17 mouse cellular contexts compared by ENCODE assay signal in the genomic region with DNA sequence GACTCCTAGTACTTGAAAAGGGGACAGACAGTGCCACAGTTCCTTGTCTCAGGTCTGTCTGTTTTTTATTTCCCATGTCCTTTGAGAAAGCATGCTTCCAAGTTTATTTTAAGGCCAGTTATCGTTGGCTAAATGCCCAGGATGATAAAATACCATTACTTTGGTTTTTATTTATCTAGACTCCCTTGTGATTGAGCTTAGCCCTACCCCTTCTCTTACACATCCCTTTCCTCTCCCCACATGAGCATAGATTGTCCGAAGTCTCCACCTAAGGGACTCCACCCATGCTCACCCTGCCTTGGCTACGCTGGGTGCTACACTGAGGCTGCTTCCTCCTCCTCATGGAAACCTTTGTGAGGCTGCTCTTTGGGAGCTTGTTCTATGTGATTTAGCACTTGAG.
DNase-seq lines count a peak whose midpoint lies in the region; ATAC-seq and TF ChIP-seq lines count a peak whose summit lies in the region.
"Had no signal": no experiment of that assay in that cellular context is flagged by ENCODE, and none has a peak within 500 bp of the region (broad histone marks: within the 10 kb centered on the region; RNA-seq: fewer than 3 reads in every experiment).

No protein-coding gene starts in this region.

- no peak overlapping the region for H3K4me3 ChIP-seq in intestine, embryonic 16.5 days (ENCODE audit: low read length)
- H3K4me3 ChIP-seq in intestine, embryonic 15.5 days (replicated peaks), result no peak overlapping the region
- no peak overlapping the region for H3K4me3 ChIP-seq in stomach, embryonic 14.5 days (ENCODE audit: low read depth, low read length)
- H3K4me3 ChIP-seq in stomach, postnatal 0 days (ENCODE audit: low read depth, low read length), result no peak overlapping the region
- no peak overlapping the region for H3K4me3 ChIP-seq in heart, embryonic 16.5 days (ENCODE audit: low read length)
- H3K4me3 ChIP-seq: hindbrain, embryonic 12.5 days; lung, embryonic 15.5 days; midbrain, embryonic 10.5 days; neural tube, embryonic 13.5 days had no signal

- no peak for DNase-seq in stomach, postnatal 0 days (ENCODE audit: low spot score)
- DNase-seq in cerebellum, postnatal 36 days, result no peak
- no peak for DNase-seq in right cerebral cortex, adult 18-20 months
- DNase-seq: adrenal gland, postnatal 36 days; cerebellum, adult 9-11 months; gastrocnemius, postnatal 10 days; liver; thymus, adult 18-20 months had no signal

- no peaks in the 10 kb centered on the region for H3K27me3 ChIP-seq in intestine, embryonic 16.5 days (replicated peaks; ENCODE audit: control insufficient read depth, insufficient read depth, low read length)
- no peaks in the 10 kb centered on the region for H3K27me3 ChIP-seq in intestine, embryonic 15.5 days (replicated peaks)
- H3K27me3 ChIP-seq in stomach, embryonic 14.5 days (ENCODE audit: control insufficient read depth, insufficient read depth, low read length), result no peaks in the 10 kb centered on the region
- no peaks in the 10 kb centered on the region for H3K27me3 ChIP-seq in stomach, postnatal 0 days (ENCODE audit: control insufficient read depth, insufficient read depth, low read length)
- H3K27me3 ChIP-seq in heart, embryonic 16.5 days (ENCODE audit: control insufficient read depth, insufficient read depth, low read length), result no peaks in the 10 kb centered on the region
- H3K27me3 ChIP-seq: hindbrain, embryonic 12.5 days; lung, embryonic 15.5 days; neural tube, embryonic 13.5 days had no signal

- peaks cover 30% of the 10 kb centered on the region for H3K4me1 ChIP-seq in intestine, embryonic 16.5 days (ENCODE audit: control insufficient read depth, insufficient read depth, low read length)
- peaks cover 38% of the 10 kb centered on the region for H3K4me1 ChIP-seq in intestine, embryonic 15.5 days (replicated peaks)
- H3K4me1 ChIP-seq in stomach, embryonic 14.5 days (ENCODE audit: control insufficient read depth, insufficient read depth, low read length), result peaks cover 28% of the 10 kb centered on the region
- no peaks in the 10 kb centered on the region for H3K4me1 ChIP-seq in stomach, postnatal 0 days (replicated peaks; ENCODE audit: control insufficient read depth, insufficient read depth)
- peaks cover 53% of the 10 kb centered on the region for H3K4me1 ChIP-seq in heart, embryonic 16.5 days (ENCODE audit: control insufficient read depth, insufficient read depth, low read length)

- H3K36me3 ChIP-seq in intestine, embryonic 16.5 days (ENCODE audit: control insufficient read depth, insufficient read depth, low read length), result no peaks in the 10 kb centered on the region
- 0 out of 2 replicates have a peak, but pooled peaks cover 3% of the 10 kb centered on the region for H3K36me3 ChIP-seq in intestine, embryonic 15.5 days
- H3K36me3 ChIP-seq in stomach, embryonic 14.5 days (ENCODE audit: control insufficient read depth, insufficient read depth, low read length), result peaks cover 4% of the 10 kb centered on the region; the same call in 1 of the 2 replicates
- H3K36me3 ChIP-seq in stomach, postnatal 0 days (ENCODE audit: control insufficient read depth, insufficient read depth, low read length), result peaks cover 2% of the 10 kb centered on the region; the same call in 1 of the 2 replicates
- H3K36me3 ChIP-seq in heart, embryonic 16.5 days (ENCODE audit: control insufficient read depth, insufficient read depth), result no peaks in the 10 kb centered on the region
- H3K36me3 ChIP-seq: hindbrain, embryonic 12.5 days had no signal

- TF ChIP-seq EP300 in stomach, postnatal 0 days (optimal IDR thresholded peaks at IDR 0.05), result no peak

- no peak for TF ChIP-seq CTCF in stomach, postnatal 0 days (IDR thresholded peaks at IDR 0.05; ENCODE audit: low read depth)

- WGBS in intestine, embryonic 16.5 days, result 40% methylated on average over 3 of the region's 3 CpGs
- 44% methylated on average over 3 of the region's 3 CpGs for WGBS in intestine, embryonic 15.5 days
- 56% methylated on average over 3 of the region's 3 CpGs for WGBS in stomach, embryonic 14.5 days
- 39% methylated on average over 3 of the region's 3 CpGs for WGBS in stomach, postnatal 0 days
- 21% methylated on average over 3 of the region's 3 CpGs for WGBS in heart, embryonic 16.5 days

- ATAC-seq in intestine, embryonic 16.5 days, result peak; percentile 50; the same call in 1 of the 2 replicates
- ATAC-seq in intestine, embryonic 15.5 days, result no peak
- ATAC-seq in stomach, embryonic 14.5 days (ENCODE audit: insufficient number of reproducible peaks, insufficient read depth, low FRiP score, low read depth), result no peak
- ATAC-seq in stomach, postnatal 0 days (ENCODE audit: low FRiP score, low TSS enrichment), result no peak
- peak; percentile 54 for ATAC-seq in heart, embryonic 16.5 days (replicated peaks; ENCODE audit: extremely low read depth, insufficient read depth, low FRiP score)
- ATAC-seq: CD4-positive, CD25-positive, alpha-beta regulatory T cell, adult 4 months had no signal

- H3K4me2 ChIP-seq in intestine, embryonic 16.5 days (ENCODE audit: low read depth, low read length), result no peak overlapping the region
- no peak overlapping the region for H3K4me2 ChIP-seq in intestine, embryonic 15.5 days (replicated peaks)
- H3K4me2 ChIP-seq in stomach, embryonic 14.5 days (replicated peaks; ENCODE audit: low read depth, low read length), result 0 out of 2 replicates have a peak overlapping the region, but pooled peaks have one; percentile 7
- no peak overlapping the region for H3K4me2 ChIP-seq in stomach, postnatal 0 days (replicated peaks; ENCODE audit: low read depth)
- peak overlapping the region; percentile 28; the same call in 1 of the 2 replicates for H3K4me2 ChIP-seq in heart, embryonic 16.5 days (ENCODE audit: low read depth, low read length)
- H3K4me2 ChIP-seq: hindbrain, embryonic 12.5 days; lung, embryonic 15.5 days; neural tube, embryonic 13.5 days had no signal

- H3K27ac ChIP-seq in intestine, embryonic 16.5 days (ENCODE audit: low read length), result no peak overlapping the region
- H3K27ac ChIP-seq in intestine, embryonic 15.5 days, result no peak overlapping the region; the same call in 1 of the 2 replicates
- no peak overlapping the region for H3K27ac ChIP-seq in stomach, embryonic 14.5 days (ENCODE audit: low read length)
- H3K27ac ChIP-seq in stomach, postnatal 0 days (replicated peaks), result no peak overlapping the region
- peak overlapping the region; percentile 86 for H3K27ac ChIP-seq in heart, embryonic 16.5 days (ENCODE audit: low read length)
- H3K27ac ChIP-seq: hindbrain, embryonic 12.5 days; lung, embryonic 15.5 days; neural tube, embryonic 13.5 days had no signal

- H3K9ac ChIP-seq in intestine, embryonic 16.5 days (ENCODE audit: low read depth, low read length), result no peak overlapping the region
- H3K9ac ChIP-seq in intestine, embryonic 15.5 days, result no peak overlapping the region
- H3K9ac ChIP-seq in stomach, embryonic 14.5 days (replicated peaks; ENCODE audit: low read depth, low read length), result no peak overlapping the region
- no peak overlapping the region for H3K9ac ChIP-seq in stomach, postnatal 0 days (ENCODE audit: low read length)
- no peak overlapping the region for H3K9ac ChIP-seq in heart, embryonic 16.5 days (ENCODE audit: low read length)
- H3K9ac ChIP-seq: hindbrain, embryonic 12.5 days; lung, embryonic 15.5 days; neural tube, embryonic 13.5 days had no signal

- H3K9me3 ChIP-seq in intestine, embryonic 16.5 days (ENCODE audit: control insufficient read depth, low read length), result no peaks in the 10 kb centered on the region
- no peaks in the 10 kb centered on the region for H3K9me3 ChIP-seq in intestine, embryonic 15.5 days
- H3K9me3 ChIP-seq in stomach, embryonic 14.5 days (ENCODE audit: control insufficient read depth, low read depth, low read length), result no peaks in the 10 kb centered on the region
- H3K9me3 ChIP-seq in stomach, postnatal 0 days (ENCODE audit: control insufficient read depth, low read length), result no peaks in the 10 kb centered on the region
- no peaks in the 10 kb centered on the region for H3K9me3 ChIP-seq in heart, embryonic 16.5 days (replicated peaks; ENCODE audit: control insufficient read depth, low read length)
- H3K9me3 ChIP-seq: hindbrain, embryonic 12.5 days; lung, embryonic 15.5 days; midbrain, embryonic 10.5 days; neural tube, embryonic 13.5 days had no signal

Comparison
In these comparisons a context has a peak if more than half of its experiments do, and no peak if none do; other contexts are left out.
1. ATAC-seq: peak in intestine, embryonic 16.5 days (single experiment) and heart, embryonic 16.5 days (single experiment); none in intestine, embryonic 15.5 days (single experiment), stomach, embryonic 14.5 days (single experiment) and stomach, postnatal 0 days (single experiment).
2. H3K4me2 ChIP-seq: peak in stomach, embryonic 14.5 days (single experiment) and heart, embryonic 16.5 days (single experiment); none in intestine, embryonic 16.5 days (single experiment), intestine, embryonic 15.5 days (single experiment) and stomach, postnatal 0 days (single experiment).